Mouse (Mus musculus) layer of hippocampus, adult 11-12 months (tissue): ENCODE measurements around the gene Zfp277.

Source experiments
- DNase-seq: peaks from one replicate; pipeline ENCODE4 v3.0.0; 2022; ENCODE audit warnings: low spot score

The Zfp277 gene

GRCm38 (mm10) chr12:40445648-40446449 is at the start of gene Zfp277, which contains the start of gene Dock4:
TSS of gene Zfp277 (minus strand) at chr12:40445902.
TSS of gene Dock4 (plus strand) at chr12:40445952.
- DNase-seq = peak; percentile 100

- DNase-seq = no peak
These were observed 40.5 kb upstream of the Zfp277 start for GRCm38 (mm10) chr12:40486047-40486837.

GRCm38 (mm10) chr12:40485210-40485609 is 39.5 kb upstream of the Zfp277 start:
- DNase-seq = no peak

GRCm38 (mm10) chr12:40484224-40484623 is 38.5 kb upstream of the Zfp277 start:
- DNase-seq = no peak

- no peak for DNase-seq
These were observed 32.1 kb upstream of the Zfp277 start for GRCm38 (mm10) chr12:40477621-40478452.

- DNase-seq = no peak
These were observed 28.0 kb upstream of the Zfp277 start for GRCm38 (mm10) chr12:40473709-40474108.

- no peak for DNase-seq
These were observed 26.1 kb upstream of the Zfp277 start for GRCm38 (mm10) chr12:40471649-40472399.

- no peak for DNase-seq
These were observed 23.3 kb upstream of the Zfp277 start for GRCm38 (mm10) chr12:40469009-40469408.

- peak; percentile 69 for DNase-seq
These were observed 22.5 kb upstream of the Zfp277 start for GRCm38 (mm10) chr12:40468235-40468634.

GRCm38 (mm10) chr12:40464282-40464681 is 18.6 kb upstream of the Zfp277 start:
- DNase-seq = peak; percentile 58

GRCm38 (mm10) chr12:40463828-40464227 is 18.1 kb upstream of the Zfp277 start:
- DNase-seq = no peak

GRCm38 (mm10) chr12:40462693-40463235 is 17.1 kb upstream of the Zfp277 start:
- no peak for DNase-seq

- no peak for DNase-seq
These were observed 14.1 kb upstream of the Zfp277 start for GRCm38 (mm10) chr12:40459673-40460265.

- DNase-seq = no peak
These were observed 13.3 kb upstream of the Zfp277 start for GRCm38 (mm10) chr12:40458977-40459376.

GRCm38 (mm10) chr12:40456517-40456916 is 10.8 kb upstream of the Zfp277 start:
- DNase-seq = no peak

GRCm38 (mm10) chr12:40449119-40449795 is 3.6 kb upstream of the Zfp277 start:
- DNase-seq = no peak

- no peak for DNase-seq
These were observed 2.1 kb upstream of the Zfp277 start for GRCm38 (mm10) chr12:40447561-40448355.

- DNase-seq = peak; percentile 57
These were observed 1.0 kb upstream of the Zfp277 start for GRCm38 (mm10) chr12:40446450-40447381.
